Mouse (Mus musculus) myocyte (in vitro differentiated cells): ENCODE results near the gene Adprhl2.

Experiments
- MAX ChIP-seq: IDR thresholded peaks from one replicate; pipeline ENCODE4 v1.6.1; 2011; ENCODE audit warnings: low read depth, mild to moderate bottlenecking, control low read depth
- MYOG ChIP-seq, 3 experiments: IDR thresholded peaks; one replicate each; pipeline ENCODE4 v1.6.1; 2011; ENCODE audit warnings: control low read depth in 2 of 3, low read depth in 2 of 3, mild to moderate bottlenecking in 2 of 3; ENCODE audit not compliant: insufficient read length in 2 of 3, control insufficient read depth in 1 of 3, insufficient read depth in 1 of 3
- POLR2A ChIP-seq: IDR thresholded peaks from one replicate; pipeline ENCODE4 v1.6.1; 2011; ENCODE audit warnings: low read depth, mild to moderate bottlenecking, control low read depth, moderate library complexity; ENCODE audit not compliant: insufficient read length
- POLR2AphosphoS2 ChIP-seq: IDR thresholded peaks from one replicate; pipeline ENCODE4 v1.6.1; 2011; ENCODE audit warnings: low read depth, control low read depth; ENCODE audit not compliant: insufficient read length

DNA sequence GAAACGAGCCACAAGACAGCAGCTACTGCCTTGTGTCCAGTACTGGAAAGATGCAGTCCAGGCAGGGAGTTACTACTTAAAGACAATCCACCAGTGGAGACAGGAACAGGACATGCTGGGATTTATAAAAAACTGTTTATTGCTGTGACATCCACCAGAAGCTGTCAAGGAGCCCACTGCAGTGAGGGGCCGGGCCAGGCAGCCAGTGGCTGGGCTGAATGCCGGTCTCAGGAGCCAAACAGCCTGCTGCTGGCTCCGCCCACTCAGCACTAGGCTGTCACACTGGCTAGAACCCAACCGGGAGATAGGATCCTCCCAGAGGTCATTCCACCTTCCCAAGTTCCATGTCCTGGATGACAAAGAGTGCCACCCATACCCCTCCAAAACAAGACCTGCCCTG lies 5.6 kb downstream of the Adprhl2 start:
- no peak for TF ChIP-seq POLR2A
- TF ChIP-seq MYOG (IDR thresholded peaks at IDR 0.05; ENCODE audit: control insufficient read depth in 1 of 3, insufficient read depth in 1 of 3, insufficient read length in 2 of 3, low read depth in 2 of 3): no peak
- no peak for TF ChIP-seq MAX
- no peak for TF ChIP-seq POLR2AphosphoS2
